Mouse (Mus musculus): Measurements from ENCODE around the gene Igfbp5.

Gene Igfbp5

GRCm38 (mm10) chr1:72853759-72854158 lies 20.9 kb downstream of the Igfbp5 start:
- in situ Hi-C loops (cut with MboI, MseI): loop anchor here (25.0 kb wide), 1 partner anchor 541 kb away; the partner anchor contains the start of gene Xrcc5

- in situ Hi-C loops (cut with MboI, MseI): loop anchor here (25.0 kb wide), 1 partner anchor 662 kb away; no protein-coding TSS in a partner anchor
Observed at GRCm38 (mm10) chr1:72849037-72849436, 25.6 kb downstream of the Igfbp5 start.

GRCm38 (mm10) chr1:72847849-72848380 lies 26.8 kb downstream of the Igfbp5 start:
- in situ Hi-C loops (cut with MboI, MseI): loop anchor here (25.0 kb wide), 1 partner anchor 661 kb away; no protein-coding TSS in a partner anchor

GRCm38 (mm10) chr1:72844675-72845074 lies 30.0 kb downstream of the Igfbp5 start:
- in situ Hi-C loops (cut with MboI, MseI): loop anchor here (25.0 kb wide), 1 partner anchor 657 kb away; no protein-coding TSS in a partner anchor

GRCm38 (mm10) chr1:72842666-72843459 lies 31.8 kb downstream of the Igfbp5 start:
- in situ Hi-C loops (cut with MboI, MseI): loop anchor here (25.0 kb wide), 1 partner anchor 656 kb away; no protein-coding TSS in a partner anchor

GRCm38 (mm10) chr1:72839791-72840190 lies 34.9 kb downstream of the Igfbp5 start:
- in situ Hi-C loops (cut with MboI, MseI): loop anchor here (25.0 kb wide), 1 partner anchor 652 kb away; no protein-coding TSS in a partner anchor

GRCm38 (mm10) chr1:72839356-72839755 lies 35.3 kb downstream of the Igfbp5 start:
- in situ Hi-C loops (cut with MboI, MseI): loop anchor here (25.0 kb wide), 1 partner anchor 652 kb away; no protein-coding TSS in a partner anchor

GRCm38 (mm10) chr1:72833563-72833962 lies 41.1 kb downstream of the Igfbp5 start:
- in situ Hi-C loops (cut with MboI, MseI): loop anchor here (25.0 kb wide), 1 partner anchor 646 kb away; no protein-coding TSS in a partner anchor

GRCm38 (mm10) chr1:72832715-72833153 lies 42.0 kb downstream of the Igfbp5 start:
- in situ Hi-C loops (cut with MboI, MseI): loop anchor here (25.0 kb wide), 1 partner anchor 645 kb away; no protein-coding TSS in a partner anchor

- in situ Hi-C loops (cut with MboI, MseI): loop anchor here (25.0 kb wide), 1 partner anchor 643 kb away; no protein-coding TSS in a partner anchor
Observed at GRCm38 (mm10) chr1:72830485-72830884, 44.2 kb downstream of the Igfbp5 start.

GRCm38 (mm10) chr1:72828843-72829242 lies 45.8 kb downstream of the Igfbp5 start:
- in situ Hi-C loops (cut with MboI, MseI): loop anchor here (5.0 to 25.0 kb wide), 2 partner anchors 92 to 642 kb away; no protein-coding TSS in a partner anchor

GRCm38 (mm10) chr1:72827411-72828315 lies 47.0 kb downstream of the Igfbp5 start:
- in situ Hi-C loops (cut with MboI, MseI): loop anchor here (5.0 to 25.0 kb wide), 2 partner anchors 90 to 640 kb away; no protein-coding TSS in a partner anchor

GRCm38 (mm10) chr1:72826931-72827330 lies 47.8 kb downstream of the Igfbp5 start:
- in situ Hi-C loops (cut with MboI, MseI): loop anchor here (5.0 to 25.0 kb wide), 2 partner anchors 90 to 640 kb away; no protein-coding TSS in a partner anchor

GRCm38 (mm10) chr1:72826446-72826845 lies 48.2 kb downstream of the Igfbp5 start:
- in situ Hi-C loops (cut with MboI, MseI): loop anchor here (5.0 to 25.0 kb wide), 2 partner anchors 89 to 639 kb away; no protein-coding TSS in a partner anchor

GRCm38 (mm10) chr1:72825921-72826320 lies 48.8 kb downstream of the Igfbp5 start:
- in situ Hi-C loops (cut with MboI, MseI): loop anchor here (5.0 to 25.0 kb wide), 2 partner anchors 89 to 639 kb away; no protein-coding TSS in a partner anchor

- in situ Hi-C loops (cut with MboI, MseI): loop anchor here (5.0 to 25.0 kb wide), 2 partner anchors 88 to 638 kb away; no protein-coding TSS in a partner anchor
Observed at GRCm38 (mm10) chr1:72825286-72825685, 49.4 kb downstream of the Igfbp5 start.

- in situ Hi-C loops (cut with MboI, MseI): loop anchor here (5.0 to 25.0 kb wide), 2 partner anchors 87 to 637 kb away; no protein-coding TSS in a partner anchor
Observed at GRCm38 (mm10) chr1:72824707-72825101, 50.0 kb downstream of the Igfbp5 start.

- in situ Hi-C loops (cut with MboI, MseI): no loop called here
Observed at GRCm38 (mm10) chr1:72823751-72824706, 50.7 kb downstream of the Igfbp5 start, which contains the start of gene Igfbp2. Gene Igfbp2 (plus strand): TSS chr1:72824503.

GRCm38 (mm10) chr1:72822893-72823292 lies 51.8 kb downstream of the Igfbp5 start:
- in situ Hi-C loops (cut with MboI, MseI): no loop called here

All from regulatory T cell (primary cell).